Mouse (Mus musculus) brain, embryonic 14.5 days (tissue): ENCODE measurements around the gene Rhobtb1. TPM values are rescaled to one million over a fixed set of nuclear protein-coding genes. Genes with fewer than 3 reads are reported as not detected.

Experiments used
- DNase-seq: peaks from one replicate; pipeline ENCODE4 v3.0.0-alpha.2; 2011; ENCODE audit warnings: low read depth
- CTCF ChIP-seq: fragments of 200-500 bp; IDR thresholded peaks from 2 replicates; pipeline ENCODE4 v1.5.1; 2012; ENCODE audit warnings: inconsistent platforms, mild to moderate bottlenecking, moderate library complexity, borderline replicate concordance; ENCODE audit not compliant: insufficient read depth, insufficient read length; ENCODE audit errors: extremely low read depth
- POLR2A ChIP-seq: fragments of 200-500 bp; IDR thresholded peaks from 2 replicates; pipeline ENCODE4 v1.6.1; 2012; ENCODE audit warnings: mild to moderate bottlenecking, inconsistent platforms, borderline replicate concordance; ENCODE audit not compliant: poor library complexity, insufficient read depth, insufficient read length, severe bottlenecking; ENCODE audit errors: extremely low read depth
- polyA plus RNA-seq: library from polyadenylated mRNA; depleted of rRNA; stranded (reverse); fragments of >200 nt; gene quantifications from 2 replicates; pipeline ENCODE4 v1.2.3, GENCODE M21; 2012

Gene Rhobtb1
- polyA plus RNA-seq, 1 experiment: 11.7 TPM

DNA sequence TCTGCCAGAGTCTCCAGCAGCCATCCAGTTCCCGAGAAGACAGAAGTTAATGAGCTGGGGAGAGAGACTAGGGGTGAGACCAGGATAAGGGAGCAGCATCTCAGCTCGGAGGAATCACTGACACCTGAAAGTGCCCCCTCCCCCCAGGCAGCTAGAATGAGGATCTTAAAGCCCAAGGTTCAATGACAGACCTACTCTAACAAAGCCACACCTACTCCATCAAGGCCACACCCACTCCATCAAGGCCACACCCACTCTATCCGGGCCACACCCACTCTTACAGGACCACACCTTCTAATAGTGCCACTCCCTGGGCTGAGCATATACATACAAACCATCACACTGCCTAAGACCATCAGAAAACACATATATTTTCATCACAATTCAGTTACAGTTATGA lies 86.0 kb downstream of the Rhobtb1 start:
- DNase-seq: no peak
- TF ChIP-seq CTCF (no peak), POLR2A (no peak)

DNA sequence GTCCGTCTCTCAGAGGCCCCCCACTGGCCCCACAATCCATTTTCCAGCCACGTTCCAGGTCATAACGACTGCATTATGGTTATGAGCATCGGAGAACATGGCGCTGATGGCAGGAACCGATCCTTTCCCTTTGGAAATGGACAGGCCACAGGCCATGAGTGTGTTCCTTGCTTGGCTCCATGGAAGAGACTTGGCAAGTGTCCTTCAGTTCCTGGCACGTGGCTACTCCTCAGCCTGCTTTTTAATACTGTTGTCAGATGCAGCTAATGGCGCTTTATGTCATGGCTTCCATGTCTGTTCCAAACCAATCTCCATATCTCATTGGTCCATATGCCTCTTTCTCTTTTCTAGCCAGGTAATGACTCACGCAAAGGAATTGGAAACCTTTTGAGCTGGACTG lies 86.5 kb downstream of the Rhobtb1 start:
- TF ChIP-seq CTCF: no peak
- no peak for TF ChIP-seq POLR2A
- DNase-seq: no peak

DNA sequence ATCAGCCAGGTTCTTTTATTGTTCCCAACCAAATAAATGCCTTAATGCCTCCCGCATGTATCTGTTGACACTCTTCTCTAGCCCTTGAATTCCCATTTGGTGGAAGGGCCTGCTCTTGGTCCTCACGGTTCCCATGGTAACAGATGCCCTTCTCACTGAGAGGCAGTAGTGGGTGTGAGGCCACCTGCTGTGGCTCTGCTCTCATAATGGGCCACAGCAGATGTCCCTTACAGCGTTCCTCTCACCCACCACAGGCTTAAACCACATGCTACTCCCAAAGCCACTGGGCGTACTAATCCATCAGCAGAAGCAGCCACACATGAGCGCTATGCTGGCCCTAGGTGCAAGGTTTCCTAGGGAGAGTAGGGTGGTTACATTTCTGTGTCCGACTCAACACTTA lies 87.1 kb downstream of the Rhobtb1 start:
- TF ChIP-seq POLR2A (no peak), CTCF (no peak)
- DNase-seq: peak; percentile 65

DNA sequence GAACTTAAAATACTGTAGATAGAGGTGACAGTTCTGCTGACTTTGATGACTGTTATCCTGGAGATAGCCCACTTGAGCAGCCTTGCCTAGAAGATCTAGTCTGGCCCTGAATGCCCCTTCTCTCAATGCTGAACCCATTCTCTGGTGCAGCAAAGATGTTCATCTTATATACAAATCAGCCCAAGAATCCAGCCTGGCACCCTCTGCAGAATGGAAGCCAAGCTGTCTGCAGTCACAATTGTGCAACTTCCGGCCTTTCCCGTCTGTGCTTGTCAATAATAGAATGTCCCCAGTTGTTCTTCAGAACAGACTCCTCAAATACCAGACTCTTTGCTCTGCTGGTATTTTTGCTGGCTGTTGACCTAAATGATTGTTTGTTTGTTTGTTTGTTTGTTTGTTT lies 89.3 kb downstream of the Rhobtb1 start:
- TF ChIP-seq CTCF: no peak
- TF ChIP-seq POLR2A: no peak
- no peak for DNase-seq

DNA sequence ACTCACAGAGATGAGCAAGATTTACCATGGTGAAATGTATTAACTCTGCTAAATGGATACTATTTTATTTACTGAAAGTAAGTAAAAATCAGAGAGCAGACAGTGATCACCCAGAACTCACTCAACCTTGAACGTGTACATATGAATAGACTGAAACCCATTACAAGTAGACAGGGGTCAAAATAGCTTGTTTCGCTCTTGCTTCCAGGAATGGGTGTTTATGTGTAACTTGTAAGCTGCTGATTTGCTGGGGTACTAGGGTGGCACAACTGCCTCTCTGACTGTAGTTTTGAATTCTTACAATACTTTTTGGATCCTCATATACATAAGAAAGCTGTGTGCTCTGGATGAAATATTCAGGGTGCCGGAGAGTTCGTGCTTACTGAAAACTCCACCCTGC lies 93.9 kb downstream of the Rhobtb1 start:
- TF ChIP-seq POLR2A: no peak
- no peak for TF ChIP-seq CTCF
- DNase-seq: no peak

DNA sequence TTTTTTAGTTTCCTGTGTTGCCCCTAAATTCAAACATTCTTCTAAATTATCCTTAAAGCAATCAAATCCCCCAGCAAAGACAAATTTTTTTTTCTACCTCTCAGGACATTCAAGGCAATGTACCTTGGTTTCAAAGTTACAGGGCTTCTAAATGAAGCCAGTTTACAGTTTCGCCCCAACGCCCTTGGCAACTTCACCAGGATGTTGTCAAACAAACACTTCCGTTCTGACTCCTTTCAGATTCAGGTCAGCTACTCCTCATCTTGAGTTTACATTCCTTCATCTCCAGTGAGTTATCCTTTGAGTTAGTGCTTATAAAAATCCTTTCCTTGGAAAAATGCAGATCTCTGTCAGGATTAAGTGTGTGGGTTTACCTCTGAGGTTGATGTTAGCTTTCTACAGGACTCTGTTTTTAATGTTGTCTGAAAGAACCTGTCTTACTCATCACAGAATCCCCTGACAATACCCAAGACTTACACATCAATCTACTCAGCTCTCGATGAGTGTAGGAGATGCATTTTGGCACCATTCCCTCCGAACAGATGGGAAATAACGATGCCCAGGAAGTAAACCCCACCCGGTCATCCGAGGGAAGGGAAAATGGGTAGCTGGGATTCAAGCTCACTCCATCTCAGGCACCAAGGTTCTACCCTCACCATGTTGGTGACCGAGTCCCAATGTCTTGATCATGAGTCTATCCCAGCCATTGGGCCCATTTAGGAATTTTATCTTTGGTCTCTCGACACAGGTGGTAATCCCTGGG lies 94.9 kb downstream of the Rhobtb1 start:
- peak; percentile 29 for DNase-seq
- TF ChIP-seq POLR2A (no peak), CTCF (no peak)

DNA sequence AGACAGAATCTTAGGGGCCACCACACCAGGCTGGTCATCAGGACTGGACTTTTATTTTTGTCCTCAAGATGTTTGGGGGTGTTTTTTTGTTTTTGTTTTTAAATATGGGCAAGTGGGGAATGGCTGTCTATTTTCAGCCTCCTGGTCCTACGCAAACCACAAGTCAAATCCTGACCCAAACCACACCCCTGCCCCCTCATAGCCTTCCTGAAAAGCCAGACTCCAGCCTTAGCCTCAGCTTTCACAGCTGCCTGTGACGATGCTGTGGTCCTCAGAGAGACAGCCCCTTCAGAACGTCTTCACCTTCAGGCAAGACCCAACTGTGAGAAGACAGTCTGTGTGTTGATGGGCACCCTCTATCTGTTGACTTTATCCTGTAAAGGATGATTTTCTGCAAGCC lies 95.5 kb downstream of the Rhobtb1 start:
- no peak for DNase-seq
- TF ChIP-seq POLR2A (no peak), CTCF (no peak)

DNA sequence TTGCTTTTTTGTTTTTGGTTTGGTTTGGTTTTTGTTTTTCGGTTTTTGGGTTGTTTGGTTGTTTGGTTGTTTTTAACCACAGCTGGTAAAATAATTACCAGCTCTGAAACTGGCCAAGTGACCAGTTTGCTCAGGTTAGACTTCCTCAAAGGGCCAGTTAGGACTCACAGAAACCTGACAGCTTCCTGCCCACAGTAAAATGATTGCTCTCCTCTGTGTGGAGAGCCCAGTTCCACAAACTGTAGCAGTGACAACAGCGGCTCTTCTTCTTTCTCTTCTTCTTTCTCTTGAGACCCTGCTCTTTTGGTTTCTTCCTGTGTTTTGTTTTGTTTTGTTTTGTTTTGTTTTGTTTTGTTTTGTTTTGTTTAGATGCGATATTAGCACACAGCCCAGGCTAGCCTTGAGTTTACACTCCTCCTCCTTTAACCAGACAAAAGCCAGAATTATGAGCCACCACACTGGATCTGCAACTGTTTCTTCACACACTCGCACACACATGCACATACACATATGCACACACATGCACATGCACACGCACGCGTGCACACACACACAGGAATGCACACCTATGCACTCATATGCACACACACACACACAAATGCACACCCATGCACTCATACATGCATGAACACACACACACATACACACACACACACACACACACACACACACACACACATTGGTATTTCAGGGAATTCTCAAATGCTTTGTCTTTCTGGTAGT lies 96.2 kb downstream of the Rhobtb1 start:
- no peak for DNase-seq
- TF ChIP-seq CTCF (no peak), POLR2A (no peak)

DNA sequence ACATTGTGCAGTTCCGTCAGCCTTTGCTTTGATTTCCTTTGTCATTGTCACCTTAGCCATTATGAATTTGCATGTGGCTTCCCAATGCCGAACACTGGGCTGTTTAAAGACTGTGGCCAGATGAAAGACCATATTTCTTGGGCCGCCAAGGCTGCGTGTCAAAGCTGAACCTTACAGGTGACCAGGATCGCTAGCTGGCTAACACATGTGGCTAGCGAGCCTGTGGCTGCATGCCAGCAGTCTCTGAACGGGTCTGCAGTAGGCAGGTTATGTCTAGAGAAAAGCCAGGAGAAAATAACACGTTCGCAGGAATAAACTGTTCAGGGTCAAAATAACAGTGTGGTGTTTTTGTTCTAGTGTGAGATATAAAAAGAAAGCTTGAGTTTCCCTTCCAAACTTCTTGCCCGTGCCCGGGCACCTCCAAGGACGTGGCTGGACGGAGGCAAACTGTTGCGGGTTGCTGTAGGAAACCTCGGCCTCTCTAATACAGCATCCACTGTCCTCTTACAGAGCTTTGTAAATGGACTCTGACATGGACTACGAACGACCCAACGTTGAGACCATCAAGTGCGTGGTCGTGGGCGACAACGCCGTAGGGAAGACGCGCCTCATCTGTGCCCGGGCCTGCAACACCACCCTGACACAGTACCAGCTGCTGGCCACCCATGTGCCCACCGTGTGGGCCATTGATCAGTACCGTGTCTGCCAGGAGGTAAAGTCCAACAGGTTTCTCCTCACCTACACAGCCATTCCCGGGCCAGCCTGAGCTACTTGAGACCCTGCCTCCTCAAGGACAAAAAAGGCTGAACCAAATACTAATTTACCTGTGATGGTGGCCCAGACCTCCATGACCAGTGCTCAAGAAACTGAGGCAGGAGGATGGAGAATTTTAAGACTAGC lies 97.3 kb downstream of the Rhobtb1 start:
- peak; percentile 18 for DNase-seq
- TF ChIP-seq CTCF (no peak), POLR2A (no peak)

DNA sequence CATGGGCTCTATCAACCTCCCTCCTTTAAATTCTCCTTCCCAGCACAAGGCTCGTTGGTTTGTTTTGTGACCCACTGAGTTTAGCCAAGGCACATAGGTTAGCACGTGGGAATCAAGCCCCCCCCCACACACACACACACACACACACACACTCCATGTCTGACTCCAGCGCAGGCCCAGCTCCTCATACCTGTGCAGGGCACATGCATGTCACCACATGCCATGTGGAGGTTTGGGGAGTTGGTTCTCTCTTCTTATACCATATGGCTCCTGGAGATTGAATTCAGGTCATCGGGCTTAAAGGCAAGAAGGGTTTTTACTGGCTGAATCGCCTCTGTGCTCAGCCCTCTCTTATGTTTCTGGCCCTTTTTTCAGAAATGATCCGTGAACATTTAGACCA lies 100.0 kb downstream of the Rhobtb1 start:
- TF ChIP-seq CTCF: no peak
- no peak for TF ChIP-seq POLR2A
- DNase-seq: no peak
